Mouse (Mus musculus): ENCODE measurements around the gene D17Wsu92e.

Gene D17Wsu92e

DNA sequence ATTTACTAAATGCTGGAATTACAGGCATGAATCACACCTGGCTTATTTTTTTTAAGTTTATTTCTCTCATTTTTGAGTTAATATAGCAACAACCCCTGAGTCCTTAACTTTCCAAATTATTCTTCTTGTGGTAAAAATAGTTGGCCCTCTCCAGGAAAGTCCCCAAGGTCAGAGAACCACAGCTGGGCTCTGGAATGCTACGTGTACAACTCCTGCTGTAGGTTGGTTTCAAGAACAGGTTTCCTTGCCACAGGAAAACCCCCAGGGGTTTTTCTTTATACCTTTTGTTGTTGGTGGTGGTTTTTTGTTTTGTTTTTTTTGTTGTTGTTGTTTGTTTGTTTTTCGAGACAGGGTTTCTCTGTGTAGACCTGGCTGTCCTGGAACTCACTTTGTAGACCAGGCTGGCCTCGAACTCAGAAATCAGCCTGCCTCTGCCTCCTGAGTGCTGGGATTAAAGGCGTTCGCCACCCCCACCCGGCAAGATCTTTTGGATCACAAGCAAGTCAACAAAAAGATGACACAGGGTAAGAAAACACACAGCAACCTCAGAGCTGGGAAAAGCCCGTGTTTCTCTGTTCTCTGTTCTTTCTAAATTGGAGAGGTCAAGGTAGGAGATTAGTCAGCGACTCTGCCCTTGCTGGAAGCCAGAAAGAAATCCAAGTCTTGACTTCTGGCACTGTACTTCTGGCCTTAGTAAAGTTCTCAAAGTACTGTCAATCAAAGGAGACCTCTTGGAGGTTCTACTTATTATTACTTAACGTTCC, 2.9 kb upstream of the D17Wsu92e start:
- in situ Hi-C loops (cut with MboI; ENCODE audit: unreplicated experiment in 2 of 2), result no loop called here

DNA sequence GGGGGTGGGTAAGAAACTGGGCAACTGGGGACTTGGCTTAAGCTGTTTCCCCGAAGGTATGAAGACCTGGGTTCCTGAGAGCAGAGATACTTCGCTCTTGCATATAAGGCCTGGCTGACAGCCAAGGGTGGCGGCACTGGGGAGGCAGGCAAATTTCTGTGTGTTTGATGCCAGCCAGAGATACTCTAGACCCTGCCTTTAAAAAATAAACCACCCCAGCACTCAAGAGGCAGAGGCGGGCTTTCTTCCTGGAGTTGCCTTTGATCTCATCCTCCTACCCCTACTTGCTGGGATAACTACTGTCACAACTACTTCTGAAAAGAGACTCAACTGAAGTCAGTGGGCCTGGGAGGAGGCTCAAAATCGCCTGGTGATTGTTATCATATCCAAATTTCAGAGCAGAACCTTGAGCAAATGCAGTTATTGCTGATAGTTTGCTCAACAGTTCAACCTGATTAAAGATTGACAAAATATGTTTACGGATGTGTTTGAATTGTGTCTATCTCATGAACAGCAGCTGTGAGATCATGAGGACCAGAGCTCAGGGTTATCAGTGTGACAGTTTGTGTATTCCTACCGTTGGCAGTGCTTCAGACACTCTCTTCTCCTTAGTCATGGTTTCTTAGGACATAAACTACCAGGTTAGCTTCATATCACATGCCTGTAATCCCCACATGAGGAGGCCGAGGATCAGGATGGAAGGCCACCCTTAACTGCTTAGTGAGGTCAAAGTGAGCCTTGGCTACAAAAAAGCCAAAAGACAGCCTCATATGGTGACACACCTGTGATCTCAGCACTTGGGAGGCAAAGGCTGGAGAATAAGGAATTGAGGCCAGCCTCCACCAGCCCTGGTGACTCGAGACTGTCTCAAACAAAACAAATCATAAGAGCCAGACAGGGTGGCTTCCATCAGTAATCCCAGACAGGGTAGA, 1.2 kb upstream of the D17Wsu92e start:
- in situ Hi-C loops (cut with MboI; ENCODE audit: unreplicated experiment in 2 of 2), result no loop called here

- in situ Hi-C loops (cut with MboI; ENCODE audit: unreplicated experiment in 2 of 2), result no loop called here
These were observed 379 bp downstream of the D17Wsu92e start for GRCm38 (mm10) chr17:27819971-27820567.

DNA sequence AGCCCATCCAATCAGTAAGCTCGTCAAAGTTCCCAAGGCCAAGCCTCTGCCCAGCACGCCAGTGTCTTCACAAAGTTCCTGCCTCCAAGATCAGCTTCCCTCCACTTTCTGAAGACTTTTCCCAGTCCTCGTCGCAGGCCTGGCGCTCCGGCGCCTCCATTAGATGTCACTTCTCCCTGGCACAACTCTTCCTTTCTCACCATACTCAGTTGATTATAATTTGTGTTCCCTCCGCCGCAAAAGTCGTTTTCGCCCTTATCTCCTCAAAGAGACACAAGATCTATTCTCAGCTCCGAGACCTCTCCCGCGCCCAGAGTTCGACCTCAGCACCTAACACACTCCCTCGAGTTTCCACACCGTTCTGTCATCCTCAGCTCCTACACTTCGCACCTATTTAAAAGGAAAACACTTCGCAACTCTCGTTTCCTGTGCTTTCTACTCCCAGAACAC, 902 bp downstream of the D17Wsu92e start:
- in situ Hi-C loops (cut with MboI; ENCODE audit: unreplicated experiment in 2 of 2), result no loop called here

- in situ Hi-C loops (cut with MboI; ENCODE audit: unreplicated experiment in 2 of 2), result no loop called here
These were observed 1.4 kb downstream of the D17Wsu92e start for GRCm38 (mm10) chr17:27819011-27819410.

- in situ Hi-C loops (cut with MboI; ENCODE audit: unreplicated experiment in 2 of 2), result no loop called here
These were observed 5.8 kb downstream of the D17Wsu92e start for GRCm38 (mm10) chr17:27814606-27815005.

- in situ Hi-C loops (cut with MboI; ENCODE audit: unreplicated experiment in 2 of 2), result no loop called here
These were observed 8.5 kb downstream of the D17Wsu92e start for GRCm38 (mm10) chr17:27811980-27812379.

DNA sequence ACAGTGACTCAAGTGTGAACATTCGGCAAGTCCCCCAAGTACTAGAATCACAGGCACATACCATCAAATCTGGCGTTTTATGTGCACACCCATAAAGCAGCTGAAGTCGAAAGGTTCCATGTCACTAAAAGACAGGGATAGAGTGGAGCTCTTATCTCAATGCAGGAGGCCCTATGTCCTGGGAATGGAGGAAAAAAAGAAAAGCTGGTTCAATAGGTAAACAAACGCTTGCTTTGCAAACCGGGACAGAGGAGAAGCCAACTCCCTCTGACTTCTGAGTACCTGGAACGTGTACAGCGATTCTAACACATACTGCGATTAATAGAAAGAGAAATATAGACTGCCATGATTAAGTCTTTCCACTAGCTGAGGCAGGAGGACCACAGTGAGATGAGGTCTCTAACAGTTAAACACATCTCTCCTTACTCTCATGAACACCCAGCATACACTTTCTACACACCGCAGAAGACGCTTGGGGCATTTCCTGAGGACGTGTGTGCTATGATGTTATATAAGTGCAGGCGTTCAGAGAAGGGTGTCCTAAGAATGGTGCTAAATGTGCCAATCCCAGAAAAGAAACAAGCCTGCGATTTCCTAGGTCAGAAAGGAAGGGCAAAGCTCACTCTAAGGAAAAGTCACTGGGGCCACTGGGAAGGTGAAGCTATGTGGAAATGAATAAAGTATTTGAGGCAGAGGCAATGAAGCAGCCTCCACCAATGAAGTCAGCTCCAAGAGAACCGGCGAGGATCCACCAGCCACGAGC, 9.7 kb downstream of the D17Wsu92e start:
- in situ Hi-C loops (cut with MboI; ENCODE audit: unreplicated experiment in 2 of 2), result no loop called here

DNA sequence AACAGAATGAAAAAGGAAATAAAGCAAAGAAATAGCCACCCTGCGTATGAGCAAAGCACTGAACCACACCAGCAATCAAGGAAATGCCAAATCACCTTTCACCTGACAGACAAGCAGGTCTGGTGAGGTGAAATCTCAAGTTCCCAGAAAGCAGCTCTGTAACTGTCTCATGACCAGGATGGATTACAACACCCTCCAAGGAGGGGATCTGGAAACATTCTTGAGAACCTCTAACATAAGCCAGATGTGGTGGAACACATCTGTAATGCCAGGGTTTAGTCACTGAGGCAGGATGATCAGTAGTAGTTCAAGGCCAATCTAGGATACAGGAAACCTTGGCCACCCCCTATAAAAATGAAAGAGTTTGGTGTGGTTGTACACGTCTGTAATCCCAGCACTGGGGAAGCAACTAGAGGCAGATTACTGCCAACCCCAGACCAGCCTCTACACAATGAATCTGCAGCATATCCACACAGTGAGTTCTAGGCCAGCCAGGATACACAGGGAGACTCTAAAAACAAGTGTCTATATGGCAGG, 12.8 kb downstream of the D17Wsu92e start:
- in situ Hi-C loops (cut with MboI; ENCODE audit: unreplicated experiment in 2 of 2), result no loop called here

DNA sequence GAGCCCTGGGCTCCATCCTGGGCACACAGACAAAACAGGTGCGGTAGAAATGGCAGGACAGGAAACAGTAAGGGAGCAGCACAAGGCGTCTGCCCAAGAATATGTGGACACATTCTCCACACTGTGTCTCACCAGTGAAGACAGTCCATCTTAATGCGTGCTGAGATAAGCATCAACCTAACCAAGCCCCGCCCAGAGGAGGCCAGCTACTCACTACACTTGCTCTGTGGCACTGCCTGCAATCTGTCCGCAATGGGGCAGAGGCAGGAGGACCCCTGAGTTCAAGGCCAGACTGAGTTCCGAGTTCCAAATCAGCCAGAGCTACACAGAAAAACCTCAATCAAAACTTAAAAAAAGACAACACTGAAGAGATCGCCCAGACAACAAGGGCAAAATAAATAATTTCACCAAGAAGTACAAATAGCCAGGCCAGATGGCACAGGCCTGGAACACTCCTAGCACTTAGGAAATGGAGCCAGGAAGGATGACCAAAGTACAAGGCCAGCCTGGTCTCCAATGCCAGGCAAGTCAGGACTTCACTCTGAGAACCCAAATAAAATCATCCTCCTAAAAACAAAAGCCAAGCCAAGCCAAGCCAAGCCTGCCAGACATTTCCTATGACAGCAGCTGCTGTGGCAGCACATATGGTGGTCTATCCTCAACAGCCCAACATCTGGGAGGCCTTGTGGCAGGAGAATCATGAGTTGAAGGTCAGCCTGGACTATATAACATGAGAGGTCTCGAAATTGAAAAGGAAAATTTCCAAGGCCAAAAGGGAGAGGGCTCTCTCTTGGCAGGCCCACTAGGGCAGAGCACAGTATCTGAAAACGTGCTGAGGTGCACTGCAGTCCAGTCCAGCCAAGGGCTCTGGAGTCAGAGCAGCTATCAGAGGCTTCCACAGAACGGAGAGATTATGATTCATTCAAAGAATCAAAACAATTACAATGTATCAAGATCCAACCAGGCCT, 15.4 kb downstream of the D17Wsu92e start:
- in situ Hi-C loops (cut with MboI; ENCODE audit: unreplicated experiment in 2 of 2), result no loop called here

DNA sequence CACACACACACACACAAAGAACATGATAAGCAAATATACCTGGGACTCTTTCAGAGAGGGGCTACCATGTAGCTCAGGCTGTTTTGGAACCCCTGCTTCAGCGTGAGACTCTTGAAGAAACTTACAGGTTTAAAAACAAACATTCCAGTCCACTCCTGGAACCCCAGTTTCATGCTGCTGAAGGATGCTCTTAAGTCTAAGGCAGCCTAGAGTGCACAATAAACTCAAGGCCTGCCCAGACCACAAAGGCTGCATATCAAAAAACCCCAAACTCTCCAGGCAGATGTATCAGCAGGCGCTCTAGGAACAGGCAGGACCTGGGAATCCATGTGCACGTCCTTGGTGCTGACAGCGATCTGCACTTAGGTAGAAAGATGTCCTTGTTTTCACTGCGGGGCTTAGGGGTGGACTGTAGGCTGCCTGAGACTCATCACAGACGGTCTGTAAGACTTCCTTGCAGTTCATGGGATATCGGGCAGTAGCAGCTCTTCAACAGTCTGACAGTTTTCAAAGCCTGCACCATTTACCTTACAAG, 16.2 kb downstream of the D17Wsu92e start:
- in situ Hi-C loops (cut with MboI; ENCODE audit: unreplicated experiment in 2 of 2), result no loop called here

DNA sequence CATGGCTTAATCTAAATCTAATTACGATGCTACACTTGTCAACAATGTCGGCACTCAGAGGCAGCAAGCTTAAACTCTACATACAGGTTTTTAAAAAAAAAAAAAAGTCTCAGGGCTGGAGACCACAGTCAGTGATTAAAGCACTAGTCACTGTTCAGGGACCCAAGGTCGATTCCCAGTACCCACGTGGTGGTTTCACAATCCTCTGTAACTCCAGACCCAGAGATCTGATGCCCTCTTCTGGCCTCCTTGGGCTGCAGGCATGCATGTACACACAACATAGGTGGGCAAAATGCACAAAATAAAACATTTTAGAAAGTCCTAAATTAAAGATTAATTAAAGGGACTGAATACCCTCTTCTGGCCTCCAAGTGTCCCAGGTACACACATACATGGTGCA, 16.7 kb downstream of the D17Wsu92e start:
- in situ Hi-C loops (cut with MboI; ENCODE audit: unreplicated experiment in 2 of 2), result no loop called here

GRCm38 (mm10) chr17:27800710-27801648, 19.5 kb downstream of the D17Wsu92e start:
- in situ Hi-C loops (cut with MboI; ENCODE audit: unreplicated experiment in 2 of 2), result no loop called here

- in situ Hi-C loops (cut with MboI; ENCODE audit: unreplicated experiment in 2 of 2), result no loop called here
These were observed 20.5 kb downstream of the D17Wsu92e start for GRCm38 (mm10) chr17:27799771-27800584.

DNA sequence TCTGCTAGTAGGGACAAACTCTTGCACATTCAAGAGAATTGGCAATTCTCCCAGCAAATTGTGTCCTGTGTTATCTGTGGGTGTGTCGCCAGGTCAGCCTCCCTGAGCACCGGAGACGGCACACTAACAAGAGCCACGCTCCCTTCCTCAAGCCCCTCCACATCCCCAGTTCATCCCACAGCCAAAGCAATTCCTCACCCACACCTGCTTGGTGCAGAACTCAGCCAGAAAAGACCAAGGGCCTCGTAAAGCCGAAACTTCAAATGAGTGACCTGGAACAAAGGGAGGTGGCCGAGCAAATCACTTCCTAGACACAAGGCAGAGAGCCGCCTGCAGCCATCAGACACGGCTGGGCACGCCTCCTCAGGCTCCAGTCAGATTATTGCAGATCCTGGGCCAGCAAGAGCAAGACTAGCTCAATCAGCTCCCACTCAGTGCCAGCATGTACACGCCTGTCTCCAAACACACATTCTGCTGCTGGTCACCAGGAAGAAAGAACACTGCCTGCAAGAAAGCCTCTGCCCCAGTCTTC, 23.0 kb downstream of the D17Wsu92e start:
- in situ Hi-C loops (cut with MboI; ENCODE audit: unreplicated experiment in 2 of 2), result no loop called here

GRCm38 (mm10) chr17:27796780-27797179, 23.7 kb downstream of the D17Wsu92e start:
- in situ Hi-C loops (cut with MboI; ENCODE audit: unreplicated experiment in 2 of 2), result no loop called here

- in situ Hi-C loops (cut with MboI; ENCODE audit: unreplicated experiment in 2 of 2), result no loop called here
These were observed 27.3 kb downstream of the D17Wsu92e start for GRCm38 (mm10) chr17:27793144-27793543.

All from v-Abl transformed pro-B cells (cell line).